Mouse (Mus musculus) heart, embryonic 10.5 days (tissue): ENCODE measurements around the gene Krtap10-4. TPM values are rescaled to one million over a fixed set of nuclear protein-coding genes. Genes with fewer than 3 reads are reported as not detected.
"Not testable (repeated sequence)": the region's sequence is repeated elsewhere in the genome, so short reads cannot be mapped to it uniquely, and the experiment has no call there.

Source experiments
- DNase-seq: peaks from one replicate; pipeline ENCODE4 v3.0.0-alpha.2; 2017; ENCODE audit warnings: low spot score
- H3K27ac ChIP-seq: fragments of 300-500 bp; sonication (generic); 2 replicates; pipeline ENCODE4 v1.5.1; 2016; ENCODE audit warnings: mild to moderate bottlenecking
- H3K27me3 ChIP-seq: fragments of 300-500 bp; sonication (generic); 2 replicates; pipeline ENCODE4 v1.6.1; 2016; ENCODE audit warnings: mild to moderate bottlenecking; ENCODE audit not compliant: poor library complexity, insufficient read depth, severe bottlenecking
- H3K36me3 ChIP-seq: fragments of 300-500 bp; sonication (generic); 2 replicates; pipeline ENCODE4 v1.6.1; 2016; ENCODE audit warnings: mild to moderate bottlenecking, moderate library complexity
- H3K4me1 ChIP-seq: fragments of 300-500 bp; sonication (generic); 2 replicates; pipeline ENCODE4 v1.6.1; 2016; ENCODE audit warnings: mild to moderate bottlenecking
- H3K4me3 ChIP-seq: fragments of 300-500 bp; sonication (generic); 2 replicates; pipeline ENCODE4 v1.5.1; 2016; ENCODE audit warnings: mild to moderate bottlenecking, moderate library complexity
- H3K9me3 ChIP-seq: fragments of 300-500 bp; sonication (generic); 2 replicates; pipeline ENCODE4 v1.6.1; 2016; ENCODE audit warnings: mild to moderate bottlenecking, moderate library complexity
- WGBS: fragments of 180-500 bp; shearing (Covaris S2); methylation state at CpG from one replicate; pipeline ENCODE4 v1.1.7; 2016; 5-methylcytosine and 5-hydroxymethylcytosine counted together
- polyA plus RNA-seq: library from polyadenylated mRNA; unstranded; fragments of >200 nt; fragmentation: Nextera tagmentation; extraction: Ambion mirVana; gene quantifications from 2 replicates; pipeline ENCODE4 v1.2.1, GENCODE M21; 2016

Gene Krtap10-4
- polyA plus RNA-seq, 1 experiment from 2014 or later = not detected

DNA sequence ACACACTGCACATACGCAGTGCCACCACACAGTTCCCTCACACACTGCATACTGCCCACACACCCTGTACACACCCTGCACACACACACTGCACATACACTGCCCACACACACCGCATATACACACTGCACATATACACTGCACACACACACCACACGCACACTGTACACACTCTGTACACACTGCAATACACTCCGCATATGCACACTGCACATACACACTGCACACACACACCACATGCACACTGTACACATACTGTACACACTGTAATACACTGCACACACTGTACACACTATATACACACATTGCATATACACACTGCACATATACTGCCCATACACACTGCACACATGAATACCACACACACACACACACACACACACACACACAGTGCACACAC, 8.4 kb downstream of the Krtap10-4 start:
- no peaks in the 10 kb centered on the region for H3K9me3 ChIP-seq
- DNase-seq = no peak
- H3K27ac ChIP-seq = no peak overlapping the region
- WGBS = 92% methylated on average over 4 of the region's 4 CpGs
- H3K4me1 ChIP-seq = no peaks in the 10 kb centered on the region
- H3K27me3 ChIP-seq = no peaks in the 10 kb centered on the region
- H3K36me3 ChIP-seq = no peaks in the 10 kb centered on the region
- no peak overlapping the region for H3K4me3 ChIP-seq

DNA sequence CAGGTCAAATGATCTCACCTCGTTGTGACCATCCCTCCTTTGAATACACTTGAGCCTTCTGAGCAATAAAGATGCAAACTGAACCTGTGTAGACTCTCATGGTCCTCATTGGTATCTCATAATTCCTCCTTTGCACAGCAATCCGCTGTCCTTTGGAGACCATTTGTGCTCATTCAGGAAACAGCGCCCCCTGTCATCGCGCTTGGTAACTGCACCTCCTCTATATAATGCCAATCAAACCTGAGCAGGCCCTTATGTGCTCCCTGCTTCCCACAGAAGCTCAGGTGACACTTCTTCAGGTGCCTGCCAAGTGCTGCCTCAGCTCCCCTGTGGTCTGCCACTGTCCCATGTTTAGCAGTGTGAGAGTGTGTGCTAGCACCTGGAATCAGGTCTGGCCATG, 11.4 kb downstream of the Krtap10-4 start:
- Histone ChIP-seq H3K4me3 (no peak overlapping the region), H3K4me1 (no peaks in the 10 kb centered on the region), H3K9me3 (no peaks in the 10 kb centered on the region), H3K27me3 (no peaks in the 10 kb centered on the region), H3K36me3 (no peaks in the 10 kb centered on the region), H3K27ac (no peak overlapping the region)
- DNase-seq = no peak
- 18% methylated on average over 5 of the region's 5 CpGs for WGBS

GRCm38 (mm10) chr10:77814382-77814781, 12.5 kb downstream of the Krtap10-4 start, which contains the start of gene Gm2696:
Gm2696 (plus strand) TSS chr10:77814682.
- Histone ChIP-seq H3K27me3 (no peaks in the 10 kb centered on the region), H3K9me3 (no peaks in the 10 kb centered on the region), H3K36me3 (no peaks in the 10 kb centered on the region), H3K27ac (no peak within 1 kb of the TSS), H3K4me3 (no peak within 1 kb of the TSS), H3K4me1 (no peaks in the 10 kb centered on the region)
- WGBS = 39% methylated on average over 4 of the region's 4 CpGs
- DNase-seq = no peak

- Histone ChIP-seq H3K27ac (no peak within 1 kb of the TSS), H3K4me1 (no peaks in the 10 kb centered on the region), H3K36me3 (no peaks in the 10 kb centered on the region), H3K9me3 (0 out of 2 replicates have a peak, but pooled peaks cover 2% of the 10 kb centered on the region), H3K4me3 (no peak within 1 kb of the TSS), H3K27me3 (no peaks in the 10 kb centered on the region)
- 74% methylated on average over 5 of the region's 5 CpGs for WGBS
- DNase-seq = no peak
These were observed 15.2 kb downstream of the Krtap10-4 start, which contains the start of gene Gm9507 for GRCm38 (mm10) chr10:77811743-77812142. Gm9507 (minus strand) TSS chr10:77811843.

DNA sequence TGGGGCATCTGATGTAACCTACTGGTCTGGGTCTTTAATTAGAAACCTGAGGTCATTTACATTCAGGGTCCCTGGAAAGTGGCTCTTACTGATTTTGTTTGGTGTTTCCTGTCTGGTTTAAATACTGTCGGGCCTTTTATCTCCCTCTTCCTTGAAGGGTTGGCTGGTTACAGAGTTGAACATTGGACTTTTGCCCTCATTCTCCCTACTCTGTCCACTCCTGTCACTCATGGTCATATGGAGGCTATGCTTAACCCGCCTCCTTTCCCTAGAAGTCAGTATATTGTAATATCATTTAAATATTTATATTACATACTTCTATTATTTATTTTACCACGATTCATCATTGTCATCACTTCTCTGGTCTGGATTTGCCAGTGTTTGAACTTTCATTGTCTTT, 22.8 kb downstream of the Krtap10-4 start:
- no peaks in the 10 kb centered on the region for H3K27me3 ChIP-seq
- H3K4me1 ChIP-seq = peaks cover 4% of the 10 kb centered on the region
- no peak overlapping the region for H3K4me3 ChIP-seq
- WGBS = 70% methylated on average over 3 of the region's 3 CpGs
- no peak overlapping the region for H3K27ac ChIP-seq
- H3K36me3 ChIP-seq = no peaks in the 10 kb centered on the region
- H3K9me3 ChIP-seq = 0 out of 2 replicates have a peak, but pooled peaks cover 2% of the 10 kb centered on the region
- no peak for DNase-seq

- H3K4me1 ChIP-seq = peaks cover 26% of the 10 kb centered on the region
- 58% methylated on average over 8 of the region's 8 CpGs for WGBS
- no peak within 1 kb of the TSS for H3K4me3 ChIP-seq
- peak within 1 kb of the TSS; percentile 31; the same call in 1 of the 2 replicates for H3K27ac ChIP-seq
- no peaks in the 10 kb centered on the region for H3K9me3 ChIP-seq
- DNase-seq = no peak
- H3K27me3 ChIP-seq = no peaks in the 10 kb centered on the region
- H3K36me3 ChIP-seq = no peaks in the 10 kb centered on the region
These were observed 27.9 kb downstream of the Krtap10-4 start, which contains the start of gene Gm19668 for GRCm38 (mm10) chr10:77798921-77799508. Gm19668 (minus strand) TSS chr10:77799133.

GRCm38 (mm10) chr10:77798164-77798920, 28.6 kb downstream of the Krtap10-4 start:
- Histone ChIP-seq H3K4me1 (peaks cover 26% of the 10 kb centered on the region), H3K27ac (peak overlapping the region; percentile 31; the same call in 1 of the 2 replicates)
- not testable (repeated sequence) for H3K4me3 ChIP-seq, DNase-seq, H3K27me3 ChIP-seq, H3K9me3 ChIP-seq, H3K36me3 ChIP-seq
- 27% methylated on average over 3 of the region's 3 CpGs for WGBS

GRCm38 (mm10) chr10:77797677-77798076, 29.2 kb downstream of the Krtap10-4 start:
- no peaks in the 10 kb centered on the region for H3K27me3 ChIP-seq
- no peak for DNase-seq
- peaks cover 26% of the 10 kb centered on the region for H3K4me1 ChIP-seq
- H3K4me3 ChIP-seq = no peak overlapping the region
- no peaks in the 10 kb centered on the region for H3K36me3 ChIP-seq
- H3K9me3 ChIP-seq = no peaks in the 10 kb centered on the region
- peak overlapping the region; percentile 31; the same call in 1 of the 2 replicates for H3K27ac ChIP-seq
- WGBS = 12% methylated on average over 3 of the region's 3 CpGs

DNA sequence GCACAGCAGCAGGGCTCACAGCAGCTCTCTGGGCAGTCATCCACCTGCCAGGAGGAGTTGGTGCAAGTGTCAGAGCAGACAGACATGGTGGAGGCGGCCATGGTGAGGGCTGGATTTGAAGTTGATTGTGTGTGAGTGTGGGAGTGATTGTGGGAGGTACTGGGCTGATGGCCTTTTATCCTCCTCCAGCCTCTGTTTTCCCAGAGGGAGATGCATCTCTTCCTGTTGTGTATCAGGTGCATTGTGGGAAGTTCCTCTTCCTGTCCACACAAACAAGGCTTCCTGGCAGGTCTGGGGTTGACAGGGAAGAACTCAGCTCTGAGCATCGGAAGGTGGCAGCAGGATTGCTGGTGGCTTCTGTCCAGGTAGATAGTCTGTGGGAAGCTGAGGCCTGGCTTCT, 31.9 kb downstream of the Krtap10-4 start, which contains the start of gene Gm9639:
TSS of gene Gm9639 (minus strand) at position 101 of the 400 bp plus-strand sequence.
- Histone ChIP-seq H3K27me3 (no peaks in the 10 kb centered on the region), H3K36me3 (no peaks in the 10 kb centered on the region), H3K27ac (no peak within 1 kb of the TSS), H3K9me3 (no peaks in the 10 kb centered on the region), H3K4me1 (peaks cover 26% of the 10 kb centered on the region), H3K4me3 (no peak within 1 kb of the TSS)
- DNase-seq = no peak
- WGBS = 43% methylated on average over 2 of the region's 2 CpGs

DNA sequence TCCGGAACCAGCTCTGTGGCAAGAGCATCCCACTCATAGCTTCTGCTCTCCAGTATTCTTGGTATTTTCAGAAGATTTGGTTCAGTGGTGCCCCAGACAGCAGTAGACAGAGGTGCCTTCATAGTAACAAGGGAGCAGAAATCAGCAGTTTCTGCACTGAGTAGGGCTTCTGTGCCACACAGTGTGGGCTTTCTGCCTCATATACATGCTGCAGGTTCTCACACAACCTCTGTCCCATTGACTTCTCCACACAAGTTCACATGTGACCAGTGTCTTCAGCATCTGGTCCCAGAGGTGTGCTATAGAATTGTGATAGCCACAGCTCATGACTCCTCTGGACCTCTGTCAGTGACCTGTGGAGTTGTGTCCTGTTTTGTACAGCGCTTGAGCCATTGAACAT, 38.3 kb downstream of the Krtap10-4 start:
- Histone ChIP-seq H3K36me3 (no peaks in the 10 kb centered on the region), H3K27ac (no peak overlapping the region), H3K9me3 (no peaks in the 10 kb centered on the region), H3K27me3 (no peaks in the 10 kb centered on the region), H3K4me1 (0 out of 2 replicates have a peak, but pooled peaks cover 3% of the 10 kb centered on the region), H3K4me3 (no peak overlapping the region)
- 75% methylated on average over 2 of the region's 2 CpGs for WGBS
- no peak for DNase-seq

- H3K9me3 ChIP-seq, DNase-seq, H3K27ac ChIP-seq, H3K4me1 ChIP-seq, H3K27me3 ChIP-seq, H3K4me3 ChIP-seq, H3K36me3 ChIP-seq: not testable (repeated sequence)
- WGBS = 53% methylated on average over 1 of the region's 1 CpGs
These were observed 39.0 kb downstream of the Krtap10-4 start, which contains the start of gene Gm7137 for GRCm38 (mm10) chr10:77787876-77788275. Gm7137 (minus strand) TSS chr10:77788200.

DNA sequence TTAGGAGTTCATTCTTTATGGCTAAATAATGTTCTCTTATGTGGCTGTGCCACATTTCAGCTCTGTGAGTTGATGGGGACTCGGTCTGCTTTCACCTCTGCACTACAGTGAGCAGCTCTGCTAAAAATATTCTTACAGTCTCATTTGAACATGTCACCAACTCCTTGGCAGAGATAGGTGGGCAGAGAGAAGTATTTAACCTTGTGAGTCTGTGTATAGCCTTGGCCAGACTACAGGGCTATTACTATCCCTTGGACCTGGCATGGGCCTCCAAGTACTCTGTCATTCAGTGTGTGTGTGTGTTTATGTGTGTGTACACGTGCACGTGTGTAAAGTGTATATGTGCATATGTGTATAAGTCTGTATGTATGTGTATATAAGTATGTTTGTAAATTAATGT, 43.5 kb downstream of the Krtap10-4 start:
- not testable (repeated sequence) for H3K27ac ChIP-seq, H3K9me3 ChIP-seq, H3K27me3 ChIP-seq, H3K4me1 ChIP-seq, H3K36me3 ChIP-seq, H3K4me3 ChIP-seq, DNase-seq
- WGBS = 71% methylated on average over 3 of the region's 3 CpGs

DNA sequence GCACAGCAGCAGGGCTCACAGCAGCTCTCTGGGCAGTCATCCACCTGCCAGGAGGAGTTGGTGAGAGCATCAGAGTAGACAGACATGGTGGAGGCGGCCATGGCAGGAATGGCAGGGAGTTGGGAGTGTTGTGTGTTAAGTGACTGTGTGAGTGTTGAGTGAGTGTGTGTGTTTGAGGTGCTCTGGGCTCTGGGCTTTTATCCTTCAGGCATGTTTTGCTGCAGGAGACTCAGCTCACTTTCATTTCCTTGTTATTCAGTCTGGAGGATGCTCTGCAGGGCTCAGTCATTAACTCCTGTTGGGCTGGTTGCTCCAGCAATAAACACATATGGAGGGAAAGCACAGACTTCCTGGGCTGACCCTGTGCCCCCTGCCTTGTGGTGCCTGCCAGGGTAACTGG, 44.5 kb downstream of the Krtap10-4 start, which contains the start of gene Gm3250:
TSS of gene Gm3250 (minus strand) at position 101 of the 400 bp plus-strand sequence.
- not testable (repeated sequence) for DNase-seq, H3K4me3 ChIP-seq, H3K27me3 ChIP-seq, H3K36me3 ChIP-seq, H3K4me1 ChIP-seq, H3K9me3 ChIP-seq, H3K27ac ChIP-seq
- WGBS = 33% methylated on average over 1 of the region's 1 CpGs
